Mouse (Mus musculus) T-helper 2 cell (primary cell): Measurements from ENCODE around the gene Dnah1.

Experiments
- in situ Hi-C: fragments of 300-600 bp; cut with MboI, MseI; formaldehyde crosslinking; loops from one replicate; pipeline ENCODE4 v1.15.1; 2025; ENCODE audit warnings: high pct_unique_total_duplicates

The Dnah1 gene

DNA sequence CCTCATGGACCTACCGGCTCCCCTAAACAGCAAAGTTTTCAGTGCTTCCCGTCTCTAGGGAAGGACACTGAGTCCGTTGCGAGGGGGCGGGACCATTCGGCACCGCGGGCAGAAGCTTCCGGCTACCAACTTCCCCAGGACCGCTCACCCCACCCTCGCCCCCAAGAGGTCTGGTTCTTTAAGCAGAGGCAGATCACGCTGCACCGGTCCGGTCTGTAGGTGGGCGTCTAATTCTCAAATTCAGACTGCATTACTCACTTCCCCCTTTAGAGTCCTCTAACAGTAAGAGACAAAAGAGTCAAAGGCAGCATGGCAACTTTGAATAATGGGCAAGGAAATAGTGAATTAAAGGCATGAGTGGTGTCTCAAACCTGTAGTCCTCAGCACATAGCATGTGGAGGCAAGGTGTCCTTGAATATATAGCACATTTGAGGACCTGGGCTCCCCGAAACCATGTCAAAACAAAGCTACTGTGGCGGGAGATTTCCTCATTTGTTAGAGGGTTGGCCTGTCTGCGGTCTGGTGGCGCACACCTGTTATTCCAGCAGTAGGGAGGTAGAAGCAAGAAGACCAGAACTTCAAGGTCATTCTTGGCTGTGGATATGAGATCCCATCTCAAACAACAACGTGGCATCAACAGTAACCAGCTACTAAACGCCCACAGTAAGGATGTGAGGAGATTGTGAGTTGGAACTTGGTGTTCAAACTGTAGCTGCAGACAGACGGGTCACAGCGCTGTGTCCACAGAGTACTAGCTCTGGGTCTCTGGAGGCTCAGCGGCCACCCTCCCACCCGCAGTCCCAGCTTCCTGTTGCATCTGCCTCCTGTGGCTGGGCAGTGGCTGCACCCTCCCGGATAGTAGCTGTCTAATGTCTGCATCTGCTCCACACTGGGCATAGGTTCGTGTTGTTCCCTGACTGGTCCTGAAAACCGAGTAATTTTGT lies at the start of gene Dnah1:
Dnah1 (minus strand) TSS at position 48 of the 944 bp plus-strand sequence.
- in situ Hi-C loops = no loop called here

DNA sequence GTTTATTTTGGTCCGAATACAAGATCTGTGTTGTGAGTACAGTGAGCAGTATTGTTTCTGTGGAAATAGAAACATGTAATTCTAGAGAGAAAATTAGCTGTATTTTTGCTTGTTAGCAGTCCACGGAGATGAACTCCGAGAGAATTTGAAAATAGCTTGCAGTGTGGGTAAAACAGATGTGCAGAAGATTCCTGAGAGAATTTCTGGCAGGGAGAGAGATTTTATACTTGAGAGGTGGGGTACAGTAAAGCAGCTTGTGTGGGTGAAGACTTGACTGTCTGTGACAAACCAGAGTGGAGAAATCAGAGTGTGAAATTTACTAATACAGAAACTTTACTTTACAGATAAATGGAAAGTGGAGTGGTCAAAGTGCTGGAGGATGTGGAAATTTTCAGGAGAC lies 45.7 kb upstream of the Dnah1 start:
- in situ Hi-C loops = no loop called here

GRCm38 (mm10) chr14:31367951-31368350 lies 44.3 kb upstream of the Dnah1 start:
- in situ Hi-C loops = no loop called here

DNA sequence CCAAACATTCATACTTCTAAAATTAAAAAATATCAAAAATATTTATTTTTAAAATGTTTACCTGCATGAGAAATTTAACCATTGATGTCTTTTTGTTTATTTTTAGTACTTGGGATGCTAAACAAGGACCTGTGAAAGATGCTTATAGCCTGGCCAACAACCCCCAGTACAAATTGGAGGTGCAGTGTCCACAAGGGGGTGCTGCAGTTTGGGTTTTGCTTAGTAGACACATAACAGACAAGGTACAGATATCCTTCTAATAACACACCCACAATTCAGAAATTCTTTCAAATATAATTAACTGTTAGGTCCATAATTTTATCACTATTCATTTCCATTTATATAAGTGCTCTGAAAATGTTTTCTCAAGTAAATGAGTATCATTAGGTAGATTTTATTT lies 41.7 kb upstream of the Dnah1 start:
- in situ Hi-C loops = no loop called here

DNA sequence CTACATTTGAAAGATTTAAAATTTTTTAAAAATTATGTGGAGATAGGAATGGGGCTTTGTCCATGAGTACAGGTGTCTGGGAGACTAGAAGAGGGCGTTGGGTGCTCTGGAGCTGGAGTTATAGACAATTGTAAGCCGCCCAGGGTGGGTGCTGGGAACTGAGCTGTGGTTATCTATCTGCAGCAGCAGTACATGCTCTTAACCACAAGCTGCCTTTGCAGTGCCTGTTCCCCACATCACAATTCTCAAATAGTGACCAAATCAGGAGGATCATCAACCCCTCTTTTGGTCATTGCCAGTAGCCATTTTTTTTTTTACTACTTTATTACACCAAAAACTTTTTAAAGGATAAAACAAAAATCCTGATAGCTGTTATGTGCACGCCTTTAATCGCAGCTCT lies 40.9 kb upstream of the Dnah1 start:
- in situ Hi-C loops = no loop called here

DNA sequence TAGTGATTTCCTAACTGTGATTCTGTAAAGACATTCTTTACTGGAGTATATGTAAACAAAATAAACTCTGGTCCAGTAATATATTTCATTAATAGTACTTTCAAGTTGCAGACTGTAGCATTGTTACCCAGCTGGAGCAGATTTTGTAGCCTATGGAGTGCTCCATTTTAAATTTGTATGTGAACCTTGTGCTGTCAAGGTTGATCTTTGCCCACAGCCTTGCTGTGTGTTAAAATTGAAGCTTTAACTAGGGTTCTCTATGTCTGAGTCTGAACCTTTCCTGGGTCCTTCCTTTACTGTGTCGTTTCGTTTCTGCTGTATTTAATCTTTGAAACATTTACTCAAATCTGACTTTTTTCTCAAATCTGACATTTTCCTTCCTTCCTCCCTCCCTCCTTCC lies 38.5 kb upstream of the Dnah1 start:
- in situ Hi-C loops = no loop called here

DNA sequence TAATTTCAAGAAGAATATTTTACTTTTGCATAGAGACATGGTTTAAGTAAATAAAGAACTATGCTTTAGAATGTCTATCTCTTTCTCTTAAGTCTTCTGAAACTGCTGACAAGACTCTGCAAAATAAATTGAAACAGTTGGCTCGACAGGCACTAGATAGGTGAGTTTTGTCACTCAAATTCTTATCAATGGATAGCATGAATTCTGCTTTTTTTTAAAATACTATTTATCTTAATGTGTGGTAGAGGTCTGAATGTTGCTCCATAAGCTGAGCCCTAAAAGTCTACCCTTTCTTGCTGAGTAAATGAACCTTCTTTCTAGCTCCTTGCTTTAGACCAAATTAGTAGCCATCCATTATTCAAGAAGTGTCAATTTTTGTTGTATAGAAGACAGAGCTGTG lies 21.7 kb upstream of the Dnah1 start:
- in situ Hi-C loops = no loop called here

DNA sequence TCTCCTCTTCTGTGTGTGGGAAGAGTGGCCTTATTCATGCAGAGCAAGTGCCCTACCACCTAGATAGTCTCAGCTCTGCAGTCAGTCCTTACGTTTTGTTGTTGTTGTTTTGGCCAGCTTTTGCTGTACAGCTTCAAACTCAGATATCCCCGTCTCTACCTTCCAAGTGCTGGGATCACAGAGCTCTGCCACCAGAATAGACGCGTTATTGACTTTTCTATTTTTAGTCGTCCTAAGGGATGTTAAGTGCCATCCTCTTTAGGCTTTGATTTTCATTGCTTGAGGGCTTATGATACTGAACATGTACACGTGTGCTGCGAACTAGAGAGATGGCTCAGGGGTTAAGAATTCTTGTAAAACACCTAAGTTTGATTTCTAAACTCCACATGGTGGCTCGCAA lies 19.5 kb upstream of the Dnah1 start:
- in situ Hi-C loops = no loop called here

GRCm38 (mm10) chr14:31337947-31338346 lies 14.3 kb upstream of the Dnah1 start:
- in situ Hi-C loops = no loop called here

GRCm38 (mm10) chr14:31337406-31337805 lies 13.7 kb upstream of the Dnah1 start:
- in situ Hi-C loops = no loop called here

DNA sequence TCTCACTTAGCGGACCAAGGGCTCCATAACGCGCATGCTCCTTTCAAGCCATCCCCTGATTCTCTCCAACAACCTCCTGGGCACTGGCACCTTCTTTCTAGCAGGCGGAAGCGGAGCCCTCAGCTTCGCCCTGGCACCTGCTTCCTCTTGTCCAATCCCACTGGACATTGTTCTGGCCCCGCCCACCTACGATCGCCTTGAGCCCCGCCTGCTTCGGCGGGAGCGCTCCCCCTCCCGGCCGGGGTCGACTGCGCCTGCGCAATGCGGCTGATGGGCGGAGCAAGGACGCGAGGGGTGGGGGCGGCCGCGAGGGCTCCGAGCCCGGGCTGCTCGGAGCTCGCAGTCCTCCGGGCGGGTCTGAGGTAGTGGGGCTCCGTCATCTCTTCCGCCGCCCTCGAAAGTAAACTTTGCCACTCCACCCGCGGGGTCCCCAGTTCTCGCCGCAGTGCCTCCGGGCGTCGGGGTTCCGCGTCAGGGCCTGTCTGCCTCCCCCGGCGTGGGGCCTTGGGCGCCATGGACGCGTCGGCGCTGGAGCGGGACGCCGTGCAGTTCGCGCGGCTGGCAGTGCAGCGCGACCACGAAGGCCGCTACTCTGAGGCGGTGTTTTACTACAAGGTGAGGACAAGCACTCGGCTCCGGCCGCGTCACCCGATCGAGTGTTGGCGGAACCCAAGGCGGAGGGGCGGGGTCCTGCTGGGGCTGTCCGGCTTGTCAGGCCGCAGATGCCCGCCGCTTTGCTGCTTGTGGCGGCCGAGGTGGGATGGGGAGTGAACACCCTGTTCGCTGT lies 12.9 kb upstream of the Dnah1 start, which contains the start of gene Capn7:
Capn7 (plus strand) TSS at position 270 of the 787 bp plus-strand sequence.
- in situ Hi-C loops = no loop called here

GRCm38 (mm10) chr14:31335765-31336164 lies 12.1 kb upstream of the Dnah1 start:
- in situ Hi-C loops = no loop called here

GRCm38 (mm10) chr14:31330957-31331356 lies 7.3 kb upstream of the Dnah1 start:
- in situ Hi-C loops = no loop called here

DNA sequence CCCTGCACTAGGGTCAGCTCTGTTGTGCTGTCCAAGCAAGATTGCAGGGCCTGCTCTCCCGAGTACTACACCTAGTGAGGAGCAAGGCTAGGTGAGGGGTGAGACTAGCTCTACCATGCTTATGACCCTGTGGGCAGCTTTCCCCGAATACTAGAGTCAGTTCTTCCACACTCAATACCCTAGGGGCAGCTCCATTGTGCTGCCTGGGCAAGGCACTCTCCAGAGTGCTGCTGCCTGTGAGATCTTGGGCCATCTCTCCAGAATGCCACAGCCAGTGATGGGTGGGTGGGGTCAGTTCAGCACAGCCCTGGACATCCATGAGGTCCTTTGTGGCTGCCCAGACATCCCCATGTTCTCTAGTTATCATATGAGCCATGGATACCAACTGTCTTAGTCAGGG lies 6.0 kb upstream of the Dnah1 start:
- in situ Hi-C loops = no loop called here

DNA sequence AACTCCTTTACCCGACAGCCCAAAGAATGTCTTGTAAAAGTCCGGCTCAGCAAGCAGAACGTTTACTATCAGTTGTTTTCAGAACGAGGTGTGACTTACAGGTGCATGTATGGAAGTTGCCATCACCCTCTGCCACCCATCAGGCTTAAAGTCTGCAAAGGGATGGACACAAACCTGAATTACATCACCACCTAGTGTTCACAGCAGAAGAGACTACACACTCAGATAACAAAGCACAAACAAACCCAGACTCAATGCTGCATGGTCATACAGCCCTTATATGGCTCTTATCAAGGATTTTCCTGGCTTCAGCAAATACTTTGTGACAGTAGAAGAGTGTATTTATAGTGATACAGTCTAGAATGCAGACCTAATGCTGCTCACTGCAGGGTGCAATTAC lies 4.0 kb upstream of the Dnah1 start:
- in situ Hi-C loops = no loop called here

DNA sequence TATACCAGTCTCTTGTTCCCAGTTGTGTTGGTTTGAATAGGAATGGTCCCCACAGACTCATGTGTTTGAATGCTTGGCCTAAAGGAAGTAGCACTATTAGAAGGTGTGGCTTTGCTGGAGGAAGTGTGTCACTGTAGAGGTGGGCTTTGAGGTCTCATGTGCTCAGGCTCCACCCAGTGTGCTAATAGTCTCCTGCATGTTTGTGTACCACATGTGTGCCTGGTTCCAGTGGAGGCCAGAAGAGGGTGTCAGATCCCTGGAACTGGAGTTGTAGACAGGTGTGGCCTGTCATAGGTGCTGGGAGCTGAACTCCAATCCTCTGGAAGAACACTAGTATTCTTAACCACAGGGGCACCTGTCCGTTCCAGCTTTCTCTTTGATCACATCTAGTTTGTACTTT lies 3.5 kb upstream of the Dnah1 start:
- in situ Hi-C loops = no loop called here

- in situ Hi-C loops = no loop called here
Observed at GRCm38 (mm10) chr14:31326770-31327169, 3.1 kb upstream of the Dnah1 start.

DNA sequence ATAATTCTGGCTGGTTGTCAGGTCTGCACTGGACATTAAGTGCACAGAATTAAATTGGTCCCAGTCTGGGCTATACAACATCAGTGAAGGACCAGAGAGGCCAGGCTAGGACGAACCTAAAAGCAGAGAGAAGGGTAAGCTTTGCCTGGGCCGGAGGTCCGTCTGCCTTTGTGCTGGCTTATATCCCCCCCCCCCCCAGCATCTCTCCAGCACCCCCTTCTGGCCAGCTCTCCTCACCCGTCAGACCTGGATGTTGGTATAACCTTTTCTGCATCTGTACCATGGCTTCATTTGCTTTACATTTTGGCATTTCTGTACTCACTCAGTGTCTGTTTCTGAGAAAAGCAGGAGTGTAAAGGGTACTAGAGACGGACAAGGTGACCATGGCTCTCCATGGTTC lies 1.9 kb upstream of the Dnah1 start:
- in situ Hi-C loops = no loop called here

DNA sequence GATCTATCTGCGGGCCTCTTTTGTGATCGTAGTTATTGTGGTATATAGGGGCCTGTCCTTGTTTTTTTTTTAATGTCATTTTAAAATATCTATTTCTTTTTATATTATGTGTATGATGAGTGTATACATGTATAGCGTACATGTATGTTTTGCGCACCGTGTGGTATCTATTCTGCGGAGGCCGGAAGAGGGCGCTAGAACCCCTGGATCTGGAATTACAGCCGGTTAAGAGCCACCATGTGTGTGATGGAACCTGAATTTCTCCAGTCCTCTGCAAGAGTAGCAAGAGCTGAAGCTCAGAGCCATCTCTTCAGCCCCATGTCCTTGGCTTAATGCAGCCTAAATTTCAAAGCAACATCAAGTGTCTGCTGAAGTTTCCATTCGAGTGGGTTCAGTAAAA lies 1.2 kb upstream of the Dnah1 start:
- in situ Hi-C loops = no loop called here

DNA sequence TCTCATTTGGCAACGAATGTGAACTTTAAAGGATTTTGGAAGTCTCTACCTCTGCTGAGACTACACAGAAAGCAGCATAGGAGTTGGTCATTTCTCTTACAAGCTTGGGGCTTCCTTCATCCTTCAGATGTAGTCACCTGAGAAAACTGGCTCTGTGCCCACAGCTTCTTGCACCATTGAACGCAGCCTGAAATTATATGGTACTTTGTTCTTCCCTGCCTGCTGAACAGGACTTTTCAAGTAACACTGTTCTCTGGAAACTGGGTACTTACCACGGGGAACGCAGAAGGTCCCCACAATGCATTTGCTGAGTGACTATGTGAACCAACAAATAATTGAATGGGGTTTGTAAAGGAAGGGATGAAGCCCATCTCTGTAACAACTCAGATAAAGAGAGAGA lies 507 bp downstream of the Dnah1 start:
- in situ Hi-C loops = no loop called here

DNA sequence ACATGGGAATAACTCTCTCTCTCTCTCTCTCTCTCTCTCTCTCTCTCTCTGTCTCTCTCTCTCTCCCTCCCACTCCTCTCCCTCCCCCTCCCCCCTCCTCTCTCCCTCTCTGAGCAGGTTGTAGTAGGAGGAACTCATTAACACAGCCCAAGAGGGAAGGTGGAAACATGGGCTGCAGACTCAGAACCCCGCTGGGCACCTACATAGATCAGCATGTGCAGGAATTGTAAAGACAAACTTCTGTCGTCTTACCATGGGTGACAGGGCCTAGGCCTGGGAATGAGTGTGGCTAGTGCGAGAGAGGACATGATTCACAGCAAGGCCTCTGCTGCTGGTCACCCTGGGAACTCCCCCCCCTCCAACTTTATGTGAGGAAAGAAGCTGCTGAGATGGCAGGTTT lies 1.5 kb downstream of the Dnah1 start:
- in situ Hi-C loops = no loop called here

DNA sequence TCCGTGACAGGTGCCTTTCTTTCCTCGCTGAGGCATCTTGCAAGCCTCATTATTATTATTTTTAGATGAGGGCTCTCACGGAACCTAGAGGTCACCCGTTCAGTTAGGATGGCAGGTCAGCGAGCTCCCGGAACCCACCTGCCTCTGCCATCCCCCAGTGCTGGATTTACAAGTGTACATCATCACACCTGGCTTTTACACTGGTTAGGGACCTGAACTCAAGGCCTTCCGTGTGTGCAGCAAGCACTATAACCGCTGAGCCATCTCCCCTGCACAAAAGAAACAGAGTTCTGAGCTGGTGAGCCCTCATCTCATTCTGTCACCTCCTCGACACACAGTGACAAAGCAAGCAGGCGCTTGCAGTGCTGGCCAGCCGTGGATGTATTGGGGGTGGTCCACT lies 2.5 kb downstream of the Dnah1 start:
- in situ Hi-C loops = no loop called here

DNA sequence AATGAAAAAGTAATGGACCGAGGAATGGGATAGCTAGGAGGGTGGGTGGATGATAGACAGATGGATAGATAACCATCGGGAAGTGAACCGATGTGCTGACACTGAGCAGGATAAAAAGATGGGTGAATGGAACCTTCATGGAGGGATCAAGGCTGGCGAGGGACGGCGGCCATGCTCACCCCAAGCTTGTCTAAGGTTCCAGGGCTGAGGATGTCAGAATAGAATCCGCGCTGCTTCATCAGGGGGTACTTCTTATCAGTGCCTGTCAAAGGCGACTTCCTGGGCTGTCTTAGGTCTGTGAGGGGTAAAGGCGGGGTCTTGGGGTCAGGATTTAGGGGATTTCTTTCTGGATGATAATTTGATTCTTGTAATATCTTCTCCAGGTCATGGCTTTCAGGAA lies 4.2 kb downstream of the Dnah1 start:
- in situ Hi-C loops = loop anchor here (5.0 kb wide), 2 partner anchors 47 to 87 kb away; no protein-coding TSS in a partner anchor
